Mouse (Mus musculus) kidney, embryonic 14.5 days (tissue): Measurements from ENCODE around the gene Cdk5. TPM values are rescaled to one million over a fixed set of nuclear protein-coding genes. Genes with fewer than 3 reads are reported as not detected.

ENCODE experiments used
- ATAC-seq: fragments of 200-750 bp; cut with Nextera tagmentation; 2 replicates; pipeline ENCODE4 v1.8.0; 2017; ENCODE audit warnings: moderate number of reproducible peaks, mild to moderate bottlenecking, moderate TSS enrichment, moderate library complexity; ENCODE audit not compliant: low FRiP score, low TSS enrichment
- H3K27ac ChIP-seq: fragments of 300-500 bp; sonication (generic); 2 replicates; pipeline ENCODE4 v1.5.1; 2014; ENCODE audit warnings: low read depth, mild to moderate bottlenecking, low read length, moderate library complexity, mixed read lengths
- H3K27me3 ChIP-seq: fragments of 300-500 bp; sonication (generic); 2 replicates; pipeline ENCODE4 v1.6.1; 2014; ENCODE audit warnings: mild to moderate bottlenecking, low read length; ENCODE audit not compliant: control insufficient read depth, insufficient read depth
- H3K36me3 ChIP-seq: fragments of 300-500 bp; sonication (generic); 2 replicates; pipeline ENCODE4 v1.6.1; 2014; ENCODE audit warnings: low read length, mixed read lengths; ENCODE audit not compliant: control insufficient read depth, insufficient read depth
- H3K4me1 ChIP-seq: fragments of 300-500 bp; sonication (generic); 2 replicates; pipeline ENCODE4 v1.6.1; 2014; ENCODE audit warnings: low read length, mixed read lengths; ENCODE audit not compliant: control insufficient read depth, insufficient read depth
- H3K4me2 ChIP-seq: fragments of 300-500 bp; sonication (generic); replicated peaks from 2 replicates; pipeline ENCODE4 v1.6.1; 2014; ENCODE audit warnings: low read depth, mild to moderate bottlenecking, low read length
- H3K4me3 ChIP-seq: fragments of 300-500 bp; sonication (generic); 2 replicates; pipeline ENCODE4 v1.5.1; 2014; ENCODE audit warnings: mild to moderate bottlenecking, low read length
- H3K9ac ChIP-seq: fragments of 300-500 bp; sonication (generic); 2 replicates; pipeline ENCODE4 v1.6.1; 2014; ENCODE audit warnings: low read depth, mild to moderate bottlenecking, low read length, moderate library complexity
- H3K9me3 ChIP-seq: fragments of 300-500 bp; sonication (generic); 2 replicates; pipeline ENCODE4 v1.6.1; 2016; ENCODE audit warnings: low read length; ENCODE audit not compliant: control insufficient read depth
- WGBS: fragments of 180-500 bp; shearing (Covaris S2); extraction: QIAGEN DNeasy Blood & Tissue Kit; methylation state at CpG from one replicate; pipeline ENCODE4 v1.1.7; 2014; 5-methylcytosine and 5-hydroxymethylcytosine counted together
- polyA plus RNA-seq: library from polyadenylated mRNA; unstranded; fragments of >200 nt; fragmentation: Nextera tagmentation; extraction: Ambion mirVana; gene quantifications from 2 replicates; pipeline ENCODE4 v1.2.1, GENCODE M21; 2014

Gene Cdk5
- polyA plus RNA-seq, 1 experiment from 2014 or later = 45.5 TPM

DNA sequence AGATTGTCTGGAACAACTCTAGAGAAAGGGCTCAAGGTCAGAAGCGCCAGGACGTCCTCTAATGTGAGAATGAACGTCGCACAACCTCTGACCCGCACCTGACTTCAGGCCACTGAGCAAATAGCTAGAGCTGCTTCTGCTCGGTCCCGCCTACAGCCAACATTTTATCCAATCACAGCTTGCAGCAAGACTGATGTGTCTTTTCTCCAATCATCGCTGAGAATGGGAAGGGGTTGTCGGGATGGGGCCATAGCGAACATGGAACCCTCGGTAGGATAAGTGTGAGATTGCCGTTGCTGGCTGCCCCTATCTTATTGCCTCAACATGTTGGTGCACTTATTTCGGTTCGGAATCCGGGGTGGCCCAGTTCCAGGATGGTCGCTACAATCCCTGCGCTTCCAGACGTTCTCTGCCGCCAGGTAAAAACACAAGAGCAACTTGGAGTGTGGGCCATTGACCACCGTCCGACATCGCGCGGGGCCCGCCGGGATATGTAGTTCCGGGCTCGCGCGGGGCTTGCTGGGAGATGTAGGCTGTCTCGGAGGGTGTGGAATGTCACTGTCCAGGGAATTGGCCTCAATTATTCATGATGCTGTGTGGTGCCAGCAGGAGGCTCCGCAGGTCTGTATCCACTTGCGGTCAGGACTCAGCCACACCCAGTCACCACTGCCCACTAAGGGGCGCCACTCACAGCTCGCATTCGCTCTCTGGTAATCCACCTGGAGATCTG, 29.0 kb downstream of the Cdk5 start:
- Histone ChIP-seq H3K36me3 (no peaks in the 10 kb centered on the region), H3K27ac (peak overlapping the region; percentile 67; the same call in 1 of the 2 replicates), H3K9ac (peak overlapping the region; percentile 55), H3K27me3 (no peaks in the 10 kb centered on the region), H3K9me3 (no peaks in the 10 kb centered on the region), H3K4me3 (peak overlapping the region; percentile 54), H3K4me2 (peak overlapping the region; percentile 37), H3K4me1 (peaks cover 8% of the 10 kb centered on the region)
- peak; percentile 97 for ATAC-seq
- WGBS = under 1% methylated on average over 36 of the region's 36 CpGs

DNA sequence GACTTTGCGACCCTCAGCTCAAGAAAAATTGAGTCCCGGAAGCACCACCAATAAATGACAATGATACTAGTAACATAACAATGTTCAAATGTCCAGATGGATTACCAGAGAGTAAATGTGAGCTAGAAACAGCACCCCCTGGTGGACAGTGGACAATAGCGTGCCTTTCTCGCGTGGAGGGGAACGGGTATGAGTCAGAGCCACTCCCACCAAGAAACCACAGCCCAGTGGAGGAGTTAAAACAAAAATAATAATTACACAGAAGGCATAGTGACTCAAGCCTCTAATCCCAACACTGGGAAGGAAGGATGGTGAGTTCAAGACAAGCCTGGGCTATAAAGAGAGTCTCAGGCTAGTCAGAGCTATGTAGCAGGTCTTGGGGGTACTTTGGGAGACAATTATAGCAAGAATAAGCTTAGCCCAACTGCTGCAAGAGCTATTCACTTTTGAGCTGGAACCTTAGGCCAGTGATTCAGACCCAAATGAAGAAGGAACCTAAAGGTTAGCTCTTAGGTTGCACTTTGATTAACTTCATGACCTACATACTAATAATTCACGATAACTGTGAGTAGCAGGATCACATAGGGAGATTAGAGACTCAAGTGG, 29.8 kb downstream of the Cdk5 start, which contains the start of gene Abcb8:
TSS of gene Abcb8 (plus strand) at position 272 of the 606 bp plus-strand sequence.
- H3K9me3 ChIP-seq = no peaks in the 10 kb centered on the region
- peak within 1 kb of the TSS; percentile 67; the same call in 1 of the 2 replicates for H3K27ac ChIP-seq
- H3K4me2 ChIP-seq = peak within 1 kb of the TSS; percentile 37
- H3K27me3 ChIP-seq = peaks cover 3% of the 10 kb centered on the region; the same call in 1 of the 2 replicates
- H3K4me1 ChIP-seq = peaks cover 8% of the 10 kb centered on the region
- ATAC-seq = no peak
- peak within 1 kb of the TSS; percentile 54 for H3K4me3 ChIP-seq
- 25% methylated on average over 7 of the region's 7 CpGs for WGBS
- H3K36me3 ChIP-seq = no peaks in the 10 kb centered on the region
- peak within 1 kb of the TSS; percentile 55 for H3K9ac ChIP-seq

DNA sequence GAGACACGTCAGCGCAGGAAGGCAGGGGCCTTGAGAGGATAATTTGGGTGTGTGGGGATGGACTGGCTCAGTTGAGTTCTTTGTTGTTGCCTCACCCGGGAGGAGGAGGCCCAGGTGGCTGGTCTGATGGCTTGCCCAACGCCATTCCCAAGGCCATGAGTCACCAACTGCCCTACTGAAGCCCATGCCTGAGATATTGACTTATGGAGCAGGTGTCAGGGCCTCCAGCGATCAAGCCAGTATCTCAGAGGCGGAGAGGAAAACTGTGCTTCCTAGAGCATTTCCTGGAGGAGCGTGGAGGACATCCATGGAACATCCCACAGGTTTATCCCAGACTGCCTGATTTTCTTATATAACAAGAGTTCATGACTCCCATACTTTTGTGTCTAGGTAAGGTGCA, 30.6 kb downstream of the Cdk5 start:
- Histone ChIP-seq H3K9me3 (no peaks in the 10 kb centered on the region), H3K4me1 (peaks cover 13% of the 10 kb centered on the region), H3K4me2 (no peak overlapping the region), H3K36me3 (no peaks in the 10 kb centered on the region), H3K4me3 (no peak overlapping the region), H3K27me3 (peaks cover 5% of the 10 kb centered on the region), H3K27ac (no peak overlapping the region), H3K9ac (no peak overlapping the region)
- 68% methylated on average over 7 of the region's 7 CpGs for WGBS
- ATAC-seq = no peak

DNA sequence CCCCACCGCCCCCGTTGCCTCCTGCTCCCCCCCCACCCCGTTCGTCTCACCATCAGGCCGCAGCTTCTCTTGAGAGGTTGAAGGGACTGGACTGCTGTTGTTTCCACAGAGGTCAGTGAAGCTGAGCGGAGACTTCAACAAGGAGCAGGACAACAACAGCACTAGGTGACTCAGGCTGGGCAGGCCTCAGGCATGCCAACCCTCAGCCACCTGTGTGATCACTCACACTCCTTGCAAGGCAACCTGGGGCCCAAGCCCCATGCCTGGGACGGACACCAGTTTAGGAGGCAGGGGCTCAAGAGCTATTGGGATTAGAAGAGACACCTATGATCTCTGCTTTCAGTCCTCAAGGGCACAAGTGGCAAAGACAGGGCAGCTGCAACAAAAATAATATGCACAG, 31.5 kb downstream of the Cdk5 start, which contains the start of gene Atg9b:
TSS of gene Atg9b (minus strand) at position 280 of the 400 bp plus-strand sequence.
- H3K27ac ChIP-seq = no peak within 1 kb of the TSS
- H3K4me1 ChIP-seq = peaks cover 21% of the 10 kb centered on the region
- H3K4me3 ChIP-seq = no peak within 1 kb of the TSS
- 83% methylated on average over 7 of the region's 7 CpGs for WGBS
- no peak for ATAC-seq
- H3K9me3 ChIP-seq = no peaks in the 10 kb centered on the region
- peaks cover 14% of the 10 kb centered on the region for H3K27me3 ChIP-seq
- H3K36me3 ChIP-seq = no peaks in the 10 kb centered on the region
- H3K4me2 ChIP-seq = no peak within 1 kb of the TSS
- no peak within 1 kb of the TSS for H3K9ac ChIP-seq

DNA sequence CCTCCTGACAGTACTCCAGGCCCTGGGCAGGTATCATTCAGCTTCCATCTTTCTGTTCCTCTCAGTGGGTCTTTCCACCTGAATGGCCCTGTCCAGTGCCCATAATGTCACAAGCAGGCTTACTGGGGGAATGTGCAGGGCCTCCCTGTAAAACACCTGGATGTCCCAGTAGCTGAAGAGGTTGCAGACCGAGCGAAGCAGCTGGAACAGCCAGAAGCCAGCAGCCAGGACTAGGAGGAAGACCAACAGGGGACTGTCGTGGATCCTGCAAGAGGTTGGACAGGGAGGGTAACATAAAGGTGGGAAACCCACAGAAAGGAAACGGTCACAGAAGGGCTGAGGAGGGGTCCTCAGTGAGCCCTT, 33.7 kb downstream of the Cdk5 start:
- H3K4me1 ChIP-seq = peaks cover 16% of the 10 kb centered on the region
- H3K4me2 ChIP-seq = no peak overlapping the region
- no peaks in the 10 kb centered on the region for H3K9me3 ChIP-seq
- no peak overlapping the region for H3K9ac ChIP-seq
- no peaks in the 10 kb centered on the region for H3K36me3 ChIP-seq
- no peak overlapping the region for H3K4me3 ChIP-seq
- H3K27me3 ChIP-seq = peaks cover 16% of the 10 kb centered on the region
- H3K27ac ChIP-seq = no peak overlapping the region
- WGBS = 68% methylated on average over 4 of the region's 4 CpGs
- ATAC-seq = no peak

DNA sequence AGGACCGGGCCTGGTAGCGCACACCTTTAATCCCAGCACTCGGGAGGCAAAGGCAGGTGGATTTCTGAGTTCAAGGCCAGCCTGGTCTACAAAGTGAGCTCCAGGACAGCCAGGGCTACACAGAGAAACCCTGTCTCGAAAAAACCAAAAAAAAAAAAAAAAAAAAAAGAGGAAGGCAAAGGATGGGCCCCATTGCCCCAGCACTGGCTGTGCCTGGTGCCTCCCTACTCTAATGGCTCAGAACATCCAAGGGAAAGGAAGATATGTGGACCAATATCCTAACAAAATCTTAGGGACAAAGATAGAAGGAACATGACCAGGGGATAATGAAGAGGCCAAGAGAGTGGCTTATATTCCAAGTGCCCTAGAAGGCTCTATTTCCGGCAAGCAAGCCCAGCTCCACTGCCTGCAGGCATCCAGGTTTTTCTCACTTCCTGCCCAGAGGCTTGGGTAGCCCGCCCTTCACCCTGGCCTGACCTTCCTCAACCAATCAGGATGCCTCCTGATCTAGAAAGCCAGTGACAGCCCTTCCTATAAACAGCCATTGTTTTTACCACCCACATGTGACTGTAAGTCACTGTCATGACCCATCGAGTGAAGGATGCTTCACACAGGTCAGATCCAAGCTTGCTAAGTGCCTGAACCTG, 34.2 kb downstream of the Cdk5 start:
- Histone ChIP-seq H3K4me3 (no peak overlapping the region), H3K4me2 (no peak overlapping the region), H3K27me3 (peaks cover 16% of the 10 kb centered on the region), H3K36me3 (no peaks in the 10 kb centered on the region), H3K27ac (no peak overlapping the region), H3K9ac (no peak overlapping the region), H3K4me1 (peaks cover 17% of the 10 kb centered on the region), H3K9me3 (no peaks in the 10 kb centered on the region)
- no peak for ATAC-seq
- 56% methylated on average over 6 of the region's 7 CpGs for WGBS

DNA sequence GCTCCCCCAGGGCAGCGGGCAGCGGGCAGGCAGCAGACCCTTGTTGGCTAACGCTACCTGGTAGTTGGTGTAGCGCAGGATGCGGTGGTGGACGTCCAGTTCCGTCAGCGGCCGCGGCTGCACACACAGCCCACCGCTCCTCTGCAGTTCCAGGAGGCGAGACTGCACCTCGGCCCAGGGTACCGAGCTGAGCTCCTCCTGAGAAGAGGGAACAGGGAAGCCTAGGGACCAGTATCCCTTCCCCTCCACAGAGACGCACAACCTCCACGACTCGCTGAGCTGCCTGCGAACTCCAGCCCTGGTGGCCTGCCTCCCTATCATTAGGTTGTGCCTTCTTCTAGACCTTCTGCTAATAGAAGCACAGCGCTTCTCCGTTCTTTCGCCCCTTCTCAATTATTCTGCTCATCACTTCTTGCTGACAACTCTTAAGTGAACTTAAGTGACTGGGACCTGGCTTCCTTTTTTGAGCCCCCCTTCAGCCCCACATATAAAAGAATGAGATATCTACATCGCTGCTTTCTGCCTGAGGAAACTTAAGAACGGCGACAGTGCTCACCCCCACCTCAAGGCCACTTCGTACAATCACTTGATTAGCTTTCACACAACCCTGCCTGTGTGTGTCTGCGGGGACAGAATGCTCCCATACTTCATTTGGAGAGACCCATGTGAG, 34.9 kb downstream of the Cdk5 start:
- Histone ChIP-seq H3K27me3 (peaks cover 16% of the 10 kb centered on the region), H3K27ac (no peak overlapping the region), H3K36me3 (no peaks in the 10 kb centered on the region), H3K4me3 (peak overlapping the region; percentile 45), H3K9me3 (no peaks in the 10 kb centered on the region), H3K4me1 (peaks cover 17% of the 10 kb centered on the region), H3K9ac (peak overlapping the region; percentile 65), H3K4me2 (peak overlapping the region; percentile 94)
- ATAC-seq = no peak
- 21% methylated on average over 26 of the region's 26 CpGs for WGBS

DNA sequence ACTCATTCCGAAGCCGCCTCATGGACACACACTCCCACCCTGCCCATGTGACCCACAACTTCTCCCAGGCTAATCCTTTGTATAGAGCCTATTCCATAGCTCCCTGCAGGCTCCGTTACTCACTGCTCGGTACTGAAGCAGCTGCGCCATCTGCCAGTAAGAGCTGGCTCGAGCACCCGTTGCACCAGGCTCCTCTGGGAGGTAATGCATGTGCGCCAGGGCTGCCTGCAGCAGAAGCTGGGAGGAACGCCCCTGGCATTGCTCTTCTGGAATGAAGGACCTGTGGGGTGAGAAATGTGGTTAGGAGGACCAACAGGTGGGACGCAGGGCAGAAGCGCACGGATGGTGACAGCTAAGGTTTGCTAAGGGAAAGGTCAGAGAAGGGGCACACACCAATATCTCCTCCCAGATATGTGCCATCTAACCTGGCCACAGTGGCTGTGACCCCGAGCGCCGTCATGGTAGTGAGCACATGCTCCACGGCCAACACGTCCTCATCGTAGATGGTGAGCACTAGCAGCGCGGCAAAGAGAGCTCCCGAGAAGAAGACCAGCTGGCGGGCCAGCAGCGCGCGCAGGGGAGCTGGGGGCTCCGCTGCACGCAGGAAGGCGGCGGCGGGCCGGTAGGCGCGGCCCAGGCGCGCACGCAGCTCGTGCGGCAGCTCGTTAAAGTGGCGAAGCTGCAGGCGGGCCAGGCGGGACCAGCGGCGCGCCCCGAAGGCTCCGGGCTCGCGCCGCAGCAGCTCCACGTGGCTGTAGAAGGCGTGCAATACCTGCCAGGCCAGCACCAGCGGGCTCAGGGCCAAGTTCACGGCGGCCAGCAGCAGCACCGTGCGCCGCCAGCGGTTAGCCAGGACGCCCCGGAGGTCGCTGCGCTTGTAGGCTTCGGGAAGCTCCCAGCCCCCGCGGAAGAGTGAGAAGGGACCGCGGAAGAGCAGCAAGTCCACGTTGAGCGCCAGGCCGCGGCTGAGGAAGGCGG, 35.8 kb downstream of the Cdk5 start:
- peaks cover 21% of the 10 kb centered on the region for H3K4me1 ChIP-seq
- 2% methylated on average over 73 of the region's 73 CpGs for WGBS

More for the DNA sequence above, 35.8 kb downstream of the Cdk5 start:
- Histone ChIP-seq H3K27me3 (peaks cover 16% of the 10 kb centered on the region), H3K27ac (peak overlapping the region; percentile 47; the same call in 1 of the 2 replicates), H3K9ac (peak overlapping the region; percentile 65), H3K36me3 (no peaks in the 10 kb centered on the region), H3K9me3 (no peaks in the 10 kb centered on the region), H3K4me2 (peak overlapping the region; percentile 94), H3K4me3 (peak overlapping the region; percentile 45)
- ATAC-seq = peak; percentile 22
